31 mouse cellular contexts compared by ENCODE assay signal in genomic region chr2:112443491-112443890, GRCm38 (mm10). TPM values are rescaled to one million over a fixed set of nuclear protein-coding genes. Genes with fewer than 3 reads are reported as not detected.
A peak's percentile ranks its signal among the peaks of the same experiment; 100 is the strongest.
DNase-seq lines count a peak whose midpoint lies in the region; ATAC-seq and TF ChIP-seq lines count a peak whose summit lies in the region.
"Had no signal": no experiment of that assay in that cellular context is flagged by ENCODE, and none has a peak within 500 bp of the region (broad histone marks: within the 10 kb centered on the region; RNA-seq: fewer than 3 reads in every experiment).

No protein-coding gene starts in this region.

- H3K4me3 ChIP-seq in megakaryocyte, embryonic 14.5 days (replicated peaks): peak overlapping the region; percentile 77
- no peak overlapping the region for H3K4me3 ChIP-seq in myocyte
- H3K4me3 ChIP-seq: forebrain, embryonic 12.5 days; heart, embryonic 13.5 days; kidney, embryonic 15.5 days; limb, embryonic 12.5 days; liver, embryonic 12.5 days; stomach, embryonic 15.5 days had no signal

- TF ChIP-seq POLR2A in myocyte (IDR thresholded peaks at IDR 0.05; ENCODE audit: insufficient read length, low read depth): no peak

- peak; percentile 37 to 65 for DNase-seq in frontal cortex, adult 2 months (ENCODE audit: extremely low spot score in 1 of 2, low spot score in 1 of 2)
- DNase-seq in frontal cortex, postnatal 14 days (ENCODE audit: low spot score in 2 of 2): no peak
- peak; percentile 80 for DNase-seq in NIH3T3 (ENCODE audit: low read depth)
- DNase-seq in testis, postnatal 14 days (ENCODE audit: low spot score): no peak
- no peak for DNase-seq in heart, postnatal 10 days
- DNase-seq: adrenal gland, postnatal 14 days; B cell, adult 2 months; cerebellum, adult 18-20 months; cerebellum, postnatal 25 days; embryo, embryonic 11 days; heart, postnatal 4 days; lung, adult 2 months; lung, postnatal 36 days had no signal

- no peaks in the 10 kb centered on the region for H3K27me3 ChIP-seq in megakaryocyte, embryonic 14.5 days (replicated peaks)
- no peaks in the 10 kb centered on the region for H3K27me3 ChIP-seq in myocyte (ENCODE audit: control insufficient read depth, insufficient read depth, insufficient read length)
- H3K27me3 ChIP-seq: forebrain, embryonic 12.5 days; heart, embryonic 13.5 days; kidney, embryonic 15.5 days; limb, embryonic 12.5 days; liver, embryonic 12.5 days; stomach, embryonic 15.5 days had no signal

- H3K4me1 ChIP-seq in megakaryocyte, embryonic 14.5 days: peaks cover 38% of the 10 kb centered on the region
- H3K4me1 ChIP-seq: forebrain, embryonic 12.5 days; heart, embryonic 13.5 days; kidney, embryonic 15.5 days; limb, embryonic 12.5 days; liver, embryonic 12.5 days; stomach, embryonic 15.5 days had no signal

- ATAC-seq in megakaryocyte, adult 5-6 weeks (ENCODE audit: poor library complexity, severe bottlenecking): no peak
- ATAC-seq: activated CD4-positive, CD25-positive, alpha-beta regulatory T cell, adult 4 months; hindbrain, postnatal 0 days; intestine, postnatal 0 days; liver, embryonic 12.5 days had no signal

- H3ac ChIP-seq in myocyte (ENCODE audit: control insufficient read depth, insufficient read length): no peak overlapping the region

- intact Hi-C loops in heart, postnatal 10 days (cut with DNase I): no loop called here

- H3K36me3 ChIP-seq in megakaryocyte, embryonic 14.5 days (replicated peaks; ENCODE audit: low read length): no peaks in the 10 kb centered on the region
- no peaks in the 10 kb centered on the region for H3K36me3 ChIP-seq in myocyte (ENCODE audit: control insufficient read depth, insufficient read depth)
- H3K36me3 ChIP-seq: forebrain, embryonic 12.5 days; heart, embryonic 13.5 days; kidney, embryonic 15.5 days; limb, embryonic 12.5 days; liver, embryonic 12.5 days; stomach, embryonic 15.5 days had no signal

- no peaks in the 10 kb centered on the region for H3K9me3 ChIP-seq in megakaryocyte, embryonic 14.5 days
- H3K9me3 ChIP-seq: forebrain, embryonic 12.5 days; heart, embryonic 13.5 days; kidney, embryonic 15.5 days; limb, embryonic 12.5 days; liver, embryonic 12.5 days; stomach, embryonic 15.5 days had no signal

- peak overlapping the region; percentile 66 for H3K4me2 ChIP-seq in myocyte (ENCODE audit: low read depth)
- H3K4me2 ChIP-seq: forebrain, embryonic 12.5 days; heart, embryonic 13.5 days; kidney, embryonic 15.5 days; limb, embryonic 12.5 days; liver, embryonic 12.5 days; midbrain, embryonic 11.5 days; stomach, embryonic 15.5 days had no signal

- H3K79me2 ChIP-seq in myocyte (ENCODE audit: control insufficient read depth, insufficient read depth): no peaks in the 10 kb centered on the region

TF ChIP-seq in myocyte, 11 proteins besides CTCF, POLR2A, EP300 and RAD21:
- no peak for TF ChIP-seq SRF (IDR thresholded peaks at IDR 0.05; ENCODE audit: control insufficient read depth, insufficient read length, low read depth)
- TF ChIP-seq MYOD1 (IDR thresholded peaks at IDR 0.05; ENCODE audit: control insufficient read depth in 1 of 3, insufficient read length in 2 of 3, low read depth in 2 of 3): peak; percentile 31 to 85 (median 65)
- TF ChIP-seq MYOG (IDR thresholded peaks at IDR 0.05; ENCODE audit: control insufficient read depth in 1 of 3, insufficient read depth in 1 of 3, insufficient read length in 2 of 3, low read depth in 2 of 3): peak in 2 of 3 experiments; percentile 43 to 77
- no peak for TF ChIP-seq E2F4 (IDR thresholded peaks at IDR 0.05; ENCODE audit: insufficient read depth)
- TF ChIP-seq TCF3 (IDR thresholded peaks at IDR 0.05; ENCODE audit: insufficient read length, low read depth): no peak
- TF ChIP-seq POLR2AphosphoS2 (IDR thresholded peaks at IDR 0.05; ENCODE audit: insufficient read length, low read depth): no peak
- TF ChIP-seq USF1 (IDR thresholded peaks at IDR 0.05; ENCODE audit: low read depth): peak; percentile 0
- peak; percentile 91 for TF ChIP-seq CEBPB (IDR thresholded peaks at IDR 0.05; ENCODE audit: insufficient read depth, poor library complexity, severe bottlenecking)
- no peak for TF ChIP-seq MAX (IDR thresholded peaks at IDR 0.05; ENCODE audit: low read depth)
- peak; percentile 21 for TF ChIP-seq TCF12 (IDR thresholded peaks at IDR 0.05; ENCODE audit: insufficient read depth, poor library complexity, severe bottlenecking)
- TF ChIP-seq REST (IDR thresholded peaks at IDR 0.05; ENCODE audit: insufficient read depth, insufficient read length): no peak

RNA-seq across cellular contexts. Expression of gene Emc7, which starts 11.3 kb away (rescaled TPM):
- polyA plus RNA-seq in frontal cortex, adult 2 months (2012; rRNA removed): 29.4 and 32.1 TPM in 2 replicates
- 0.47 and 3.8 TPM in 2 replicates for polyA plus RNA-seq in megakaryocyte, embryonic 14.5 days (2012; ENCODE audit: insufficient read depth, low replicate concordance)
- total RNA-seq in megakaryocyte, adult 5-6 weeks (2015): 15.5 and 15.8 TPM in 2 replicates
- 10.4 and 11.7 TPM in 2 replicates for total RNA-seq in megakaryocyte, adult 5-6 weeks (2017)
- polyA plus RNA-seq in myocyte (2012; fragmentation: generic; extraction: Trizol): 19.8 TPM
- total RNA-seq in heart, postnatal 10 days (2021): 10 to 100 TPM; 15.5 to 16.8 TPM

RNA-seq across cellular contexts. Expression of gene Chrm5, which starts 37.1 kb away (rescaled TPM):
- 0.06 and 0.12 TPM in 2 replicates for polyA plus RNA-seq in frontal cortex, adult 2 months (2012; rRNA removed)
- polyA plus RNA-seq in megakaryocyte, embryonic 14.5 days (2012; ENCODE audit: insufficient read depth, low replicate concordance): not detected in 2 replicates
- not detected in 2 replicates for total RNA-seq in megakaryocyte, adult 5-6 weeks (2015)
- not detected in 2 replicates for total RNA-seq in megakaryocyte, adult 5-6 weeks (2017)
- not detected for polyA plus RNA-seq in myocyte (2012; fragmentation: generic; extraction: Trizol)
- not detected for total RNA-seq in heart, postnatal 10 days (2021)
- total RNA-seq: adrenal gland, postnatal 14 days; gastrocnemius, adult 18-20 months; granulocyte monocyte progenitor cell, adult 5-6 weeks; heart, postnatal 4 days had no signal
- polyA plus RNA-seq: activated CD4-positive, CD25-positive, alpha-beta regulatory T cell, adult 4 months; heart, embryonic 13.5 days; intestine, postnatal 0 days; limb, embryonic 12.5 days; liver, embryonic 12.5 days; lung, adult 2 months; midbrain, embryonic 11.5 days; neural tube, embryonic 11.5 days; stomach, embryonic 15.5 days; thymus, postnatal 0 days; urinary bladder, adult 2 months had no signal

RNA-seq across cellular contexts. Expression of gene Aven, which starts 49.3 kb away (rescaled TPM):
- 8.7 and 9.1 TPM in 2 replicates for polyA plus RNA-seq in frontal cortex, adult 2 months (2012; rRNA removed)
- 1.1 and 3.7 TPM in 2 replicates for polyA plus RNA-seq in megakaryocyte, embryonic 14.5 days (2012; ENCODE audit: insufficient read depth, low replicate concordance)
- total RNA-seq in megakaryocyte, adult 5-6 weeks (2015): 5.2 and 8.6 TPM in 2 replicates
- total RNA-seq in megakaryocyte, adult 5-6 weeks (2017): 11.4 and 18.4 TPM in 2 replicates
- 11.8 TPM for polyA plus RNA-seq in myocyte (2012; fragmentation: generic; extraction: Trizol)
- 10 to 100 TPM; 14.4 to 15.8 TPM for total RNA-seq in heart, postnatal 10 days (2021)

Comparison
In these comparisons a context has a peak if more than half of its experiments do, and no peak if none do; other contexts are left out.
1. DNase-seq: peak in frontal cortex, adult 2 months (2 of 2) and NIH3T3 (single experiment); none in frontal cortex, postnatal 14 days (0 of 2), testis, postnatal 14 days (single experiment) and heart, postnatal 10 days (0 of 2).